Mouse (Mus musculus) spleen, adult 2 months (tissue): ENCODE results near the gene Fam198a.

ENCODE experiments used
- CTCF ChIP-seq: fragments of 200-500 bp; IDR thresholded peaks from 2 replicates; pipeline ENCODE4 v1.5.1; 2011; ENCODE audit warnings: mild to moderate bottlenecking, inconsistent platforms; ENCODE audit not compliant: insufficient read depth, insufficient read length, insufficient replicate concordance; ENCODE audit errors: extremely low read depth
- POLR2A ChIP-seq: fragments of 200-500 bp; IDR thresholded peaks from 2 replicates; pipeline ENCODE4 v1.6.1; 2011; ENCODE audit warnings: low read depth, low read length, inconsistent platforms

- TF ChIP-seq CTCF: 0 out of 2 replicates have a peak, but pooled peaks have one; percentile 3
- TF ChIP-seq POLR2A: no peak
These were observed 3.0 kb upstream of the Fam198a start for GRCm38 (mm10) chr9:121947784-121948183.
